ENCODE assay signal across 24 mouse cellular contexts in genomic region chr6:145226296-145226695, GRCm38 (mm10). TPM values are rescaled to one million over a fixed set of nuclear protein-coding genes. Genes with fewer than 3 reads are reported as not detected.
DNase-seq lines count a peak whose midpoint lies in the region; ATAC-seq and TF ChIP-seq lines count a peak whose summit lies in the region.
"Had no signal": no experiment of that assay in that cellular context is flagged by ENCODE, and none has a peak within 500 bp of the region (broad histone marks: within the 10 kb centered on the region; RNA-seq: fewer than 3 reads in every experiment).

No protein-coding gene starts in this region.

- no peaks in the 10 kb centered on the region for H3K9me3 ChIP-seq in embryonic facial prominence, embryonic 10.5 days
- H3K9me3 ChIP-seq: embryonic facial prominence, embryonic 15.5 days; forebrain, embryonic 10.5 days; heart, embryonic 10.5 days; heart, embryonic 15.5 days; hindbrain, embryonic 13.5 days had no signal

- intact Hi-C loops in gastrocnemius, adult 2 months (cut with DNase I) = no loop called here

- peaks cover 52% of the 10 kb centered on the region for H3K36me3 ChIP-seq in embryonic facial prominence, embryonic 10.5 days (replicated peaks)

- no peak for TF ChIP-seq CTCF in gastrocnemius, adult 2 months (IDR thresholded peaks at IDR 0.05)
- TF ChIP-seq CTCF in lung, adult 2 months (IDR thresholded peaks at IDR 0.05; ENCODE audit: insufficient read depth, low read length) = no peak

- peak; percentile 49 for DNase-seq in adrenal gland, postnatal 10 days
- no peak for DNase-seq in adrenal gland, adult (ENCODE audit: inconsistent age in 2 of 2, low spot score in 1 of 2)
- peak; percentile 36 for DNase-seq in gastrocnemius, adult 2 months
- DNase-seq in gastrocnemius, adult 18-20 months (ENCODE audit: low spot score) = no peak
- peak; percentile 23 for DNase-seq in lung, postnatal 36 days
- no peak for DNase-seq in lung, adult 2 months
- no peak for DNase-seq in embryonic facial prominence, embryonic 10.5 days (ENCODE audit: low spot score)
- DNase-seq: adrenal gland, postnatal 25 days; cerebellum, adult 8-10 months; gastrocnemius, postnatal 36 days; heart, adult 18-20 months; heart, postnatal 14 days; kidney, adult 11 months had no signal

- WGBS in lung, adult 2 months = 74% methylated on average over 3 of the region's 3 CpGs
- 92% methylated on average over 3 of the region's 3 CpGs for WGBS in embryonic facial prominence, embryonic 10.5 days

- no peaks in the 10 kb centered on the region for H3K27me3 ChIP-seq in embryonic facial prominence, embryonic 10.5 days (replicated peaks; ENCODE audit: low read depth, poor library complexity, severe bottlenecking)
- H3K27me3 ChIP-seq: embryonic facial prominence, embryonic 15.5 days; heart, embryonic 15.5 days; hindbrain, embryonic 13.5 days; Patski had no signal

- H3K27ac ChIP-seq in gastrocnemius, adult 2 months = no peak overlapping the region
- no peak overlapping the region for H3K27ac ChIP-seq in embryonic facial prominence, embryonic 10.5 days (replicated peaks)
- H3K27ac ChIP-seq: embryonic facial prominence, embryonic 15.5 days; forebrain, embryonic 10.5 days; heart, embryonic 10.5 days; heart, embryonic 15.5 days; hindbrain, embryonic 13.5 days; hindbrain, postnatal 0 days had no signal

- peak; percentile 44; the same call in 1 of the 2 replicates for ATAC-seq in neutrophil, adult 5-6 weeks (ENCODE audit: extremely low read depth, insufficient number of reproducible peaks, low FRiP score, poor library complexity, severe bottlenecking)
- ATAC-seq: activated CD4-positive, CD25-positive, alpha-beta regulatory T cell, adult 4 months; forebrain, embryonic 14.5 days; hindbrain, postnatal 0 days; Patski had no signal

- no peak for TF ChIP-seq POLR2A in lung, adult 2 months (IDR thresholded peaks at IDR 0.05; ENCODE audit: borderline replicate concordance, extremely low read depth, low read depth, low read length)

- H3K4me3 ChIP-seq in gastrocnemius, adult 2 months = no peak overlapping the region
- no peak overlapping the region for H3K4me3 ChIP-seq in lung, adult 2 months (replicated peaks; ENCODE audit: extremely low read depth, low read depth, low read length)
- no peak overlapping the region for H3K4me3 ChIP-seq in embryonic facial prominence, embryonic 10.5 days
- H3K4me3 ChIP-seq: embryonic facial prominence, embryonic 15.5 days; erythroblast, embryonic 14.5 days; forebrain, embryonic 10.5 days; heart, embryonic 10.5 days; heart, embryonic 15.5 days; hindbrain, embryonic 13.5 days had no signal

- no peaks in the 10 kb centered on the region for H3K4me1 ChIP-seq in lung, adult 2 months (ENCODE audit: control insufficient read depth, insufficient read depth, low read length)
- H3K4me1 ChIP-seq in embryonic facial prominence, embryonic 10.5 days = no peaks in the 10 kb centered on the region
- H3K4me1 ChIP-seq: embryonic facial prominence, embryonic 15.5 days; forebrain, embryonic 10.5 days; heart, embryonic 10.5 days; heart, embryonic 15.5 days; hindbrain, embryonic 13.5 days had no signal

RNA-seq across cellular contexts. Expression of gene Etfrf1, which starts 15.4 kb away (rescaled TPM):
- total RNA-seq in adrenal gland, postnatal 10 days (2021) = 100 to 1,000 TPM; 143 to 163 TPM
- total RNA-seq in gastrocnemius, adult 2 months (2021) = 10 to 100 TPM; 51.1 to 66.7 TPM
- 10 to 100 TPM; 57.4 to 57.6 TPM for total RNA-seq in gastrocnemius, adult 18-20 months (2021)
- 3.7 and 8.3 TPM in 2 replicates for polyA plus RNA-seq in lung, adult 2 months (2012; rRNA removed)
- total RNA-seq in neutrophil, adult 5-6 weeks (2017) = 27.6 and 32.3 TPM in 2 replicates
- 27.6 and 29.8 TPM in 2 replicates for polyA plus RNA-seq in embryonic facial prominence, embryonic 10.5 days (2016; fragmentation: Nextera tagmentation; extraction: Ambion mirVana)

RNA-seq across cellular contexts. Expression of gene Casc1, which starts 15.5 kb away (rescaled TPM):
- total RNA-seq in adrenal gland, postnatal 10 days (2021) = under 1 TPM; 0.27 to 0.79 TPM
- total RNA-seq in gastrocnemius, adult 2 months (2021) = under 1 TPM; 0.18 to 0.36 TPM
- total RNA-seq in gastrocnemius, adult 18-20 months (2021) = under 1 TPM in 1 of 2 experiments, not detected in 1; 0.17 TPM
- 3.2 and 4.5 TPM in 2 replicates for polyA plus RNA-seq in lung, adult 2 months (2012; rRNA removed)
- 5.6 and 6.4 TPM in 2 replicates for total RNA-seq in neutrophil, adult 5-6 weeks (2017)
- 0.32 and 0.40 TPM in 2 replicates for polyA plus RNA-seq in embryonic facial prominence, embryonic 10.5 days (2016; fragmentation: Nextera tagmentation; extraction: Ambion mirVana)
- polyA plus RNA-seq: erythroblast, embryonic 14.5 days had no signal

RNA-seq across cellular contexts. Expression of gene Kras, which starts 23.7 kb away (rescaled TPM):
- 10 to 100 TPM; 44.5 to 47.7 TPM for total RNA-seq in adrenal gland, postnatal 10 days (2021)
- total RNA-seq in gastrocnemius, adult 2 months (2021) = 10 to 100 TPM; 13.2 to 21.2 TPM
- total RNA-seq in gastrocnemius, adult 18-20 months (2021) = 10 to 100 TPM; 12.5 to 21.4 TPM
- 23.2 and 27.7 TPM in 2 replicates for polyA plus RNA-seq in lung, adult 2 months (2012; rRNA removed)
- total RNA-seq in neutrophil, adult 5-6 weeks (2017) = 72.0 and 81.2 TPM in 2 replicates
- 87.8 and 89.7 TPM in 2 replicates for polyA plus RNA-seq in embryonic facial prominence, embryonic 10.5 days (2016; fragmentation: Nextera tagmentation; extraction: Ambion mirVana)

Comparison
In these comparisons a context has a peak if more than half of its experiments do, and no peak if none do; other contexts are left out.
1. DNase-seq: peak in adrenal gland, postnatal 10 days (single experiment), gastrocnemius, adult 2 months (single experiment) and lung, postnatal 36 days (single experiment); none in adrenal gland, adult (0 of 2), gastrocnemius, adult 18-20 months (single experiment), lung, adult 2 months (single experiment) and embryonic facial prominence, embryonic 10.5 days (single experiment).